Mouse (Mus musculus) ES-E14 (cell line): Measurements from ENCODE around the gene Shc3. TPM values are rescaled to one million over a fixed set of nuclear protein-coding genes. Genes with fewer than 3 reads are reported as not detected.

Source experiments
- DNase-seq: peaks from one replicate; pipeline ENCODE4 v3.0.0-alpha.2; 2013; ENCODE audit warnings: low read depth, low spot score
- H3K27ac ChIP-seq: 2 replicates; pipeline ENCODE4 v1.5.1; 2012; ENCODE audit warnings: low read depth, mild to moderate bottlenecking, low read length, moderate library complexity, mixed read lengths; ENCODE audit not compliant: poor library complexity, insufficient read depth, severe bottlenecking
- H3K36me3 ChIP-seq: 2 replicates; pipeline ENCODE4 v1.6.1; 2012; ENCODE audit warnings: mild to moderate bottlenecking, low read length, moderate library complexity, mixed read lengths; ENCODE audit not compliant: control insufficient read depth, poor library complexity, insufficient read depth, severe bottlenecking
- H3K4me1 ChIP-seq, 2 experiments: fragments of 150-350 bp in 1 of 2; sonication (generic) in 1 of 2; 2 replicates each; pipeline ENCODE4 v1.6.1; 2012; ENCODE audit warnings: low read length in 2 of 2, mild to moderate bottlenecking in 1 of 2, mixed read lengths in 1 of 2; ENCODE audit not compliant: control insufficient read depth in 2 of 2, insufficient read depth in 2 of 2, poor library complexity in 1 of 2
- H3K4me3 ChIP-seq, 2 experiments: fragments of 150-350 bp in 1 of 2; sonication (generic) in 1 of 2; 2 replicates each; pipeline ENCODE4 v1.5.1; 2012; ENCODE audit warnings: low read length in 2 of 2, low read depth in 1 of 2, mild to moderate bottlenecking in 1 of 2, mixed read lengths in 1 of 2; ENCODE audit not compliant: insufficient read depth in 1 of 2, poor library complexity in 1 of 2, severe bottlenecking in 1 of 2
- H3K9ac ChIP-seq: 2 replicates; pipeline ENCODE4 v1.6.1; 2012; ENCODE audit warnings: low read depth, mild to moderate bottlenecking, low read length, mixed read lengths; ENCODE audit not compliant: poor library complexity, insufficient read depth, severe bottlenecking
- H3K9me3 ChIP-seq: fragments of 150-350 bp; sonication (generic); 2 replicates; pipeline ENCODE4 v1.6.1; 2012; ENCODE audit warnings: low read depth, mild to moderate bottlenecking, low read length; ENCODE audit not compliant: control insufficient read depth, insufficient read depth
- CHD2 ChIP-seq: IDR thresholded peaks from 2 replicates; pipeline ENCODE4 v1.6.1; 2014; ENCODE audit warnings: mild to moderate bottlenecking, low read depth, low read length, inconsistent platforms
- HCFC1 ChIP-seq: IDR thresholded peaks from 2 replicates; pipeline ENCODE4 v1.6.1; 2012; ENCODE audit warnings: low read length, inconsistent platforms, borderline replicate concordance; ENCODE audit not compliant: insufficient read depth
- MAFK ChIP-seq: IDR thresholded peaks from 2 replicates; pipeline ENCODE4 v1.6.1; 2014; ENCODE audit warnings: mild to moderate bottlenecking, low read depth, low read length, inconsistent platforms; ENCODE audit not compliant: insufficient read depth
- ZC3H11A ChIP-seq: IDR thresholded peaks from 2 replicates; pipeline ENCODE4 v1.6.1; 2012; ENCODE audit warnings: low read depth, mild to moderate bottlenecking, inconsistent platforms, low read length, borderline replicate concordance
- ZNF384 ChIP-seq: IDR thresholded peaks from 2 replicates; pipeline ENCODE4 v1.6.1; 2012; ENCODE audit warnings: low read depth, low read length, inconsistent platforms
- in situ Hi-C, 2 experiments: fragments of 600-800 bp; cut with MboI; formaldehyde crosslinking; loops; one replicate each; pipeline ENCODE4 v1.15.1; 2025; ENCODE audit warnings: low sequenced_read_pairs in 2 of 2, inconsistent platforms in 1 of 2; ENCODE audit not compliant: unreplicated experiment in 2 of 2
- total RNA-seq: library from RNA; depleted of rRNA; stranded (reverse); fragments of 300-350 nt; gene quantifications from 2 replicates; pipeline ENCODE4 v1.2.3, GENCODE M21; 2012

The Shc3 gene
- total RNA-seq, 1 experiment: 1.4 TPM

DNA sequence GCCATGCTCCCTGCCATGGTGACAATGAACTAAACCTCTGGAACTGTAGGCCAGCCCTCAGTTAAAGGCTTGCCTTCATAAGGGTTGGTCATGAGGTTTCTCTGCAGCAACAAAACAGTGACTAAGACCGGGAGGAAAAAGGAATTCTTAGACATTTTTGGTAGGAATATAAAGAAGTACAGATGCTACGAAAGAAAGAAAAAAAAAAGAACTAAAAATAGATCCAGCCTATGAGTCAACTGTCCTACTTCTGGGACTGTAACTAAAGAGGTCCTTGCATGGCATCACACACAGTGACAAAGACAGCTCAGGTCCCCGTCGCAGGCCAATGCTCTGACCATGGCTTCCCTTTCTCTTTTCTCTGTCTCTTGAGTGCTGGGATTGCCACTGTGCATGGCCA lies 164.7 kb downstream of the Shc3 start:
- Histone ChIP-seq H3K9ac (no peak overlapping the region), H3K36me3 (no peaks in the 10 kb centered on the region), H3K27ac (no peak overlapping the region), H3K4me3 (no peak overlapping the region), H3K9me3 (no peaks in the 10 kb centered on the region), H3K4me1 (peaks cover 10 to 15% of the 10 kb centered on the region in 2 experiments; a peak in 3 of 4 replicates)
- in situ Hi-C loops: loop anchor here in 1 of 2 experiments (25.0 kb wide), 1 partner anchor 217 kb away; no protein-coding TSS in a partner anchor
- no peak for TF ChIP-seq MAFK
- no peak for TF ChIP-seq ZNF384
- TF ChIP-seq CHD2: no peak
- TF ChIP-seq ZC3H11A: no peak
- TF ChIP-seq HCFC1: no peak
- DNase-seq: no peak

DNA sequence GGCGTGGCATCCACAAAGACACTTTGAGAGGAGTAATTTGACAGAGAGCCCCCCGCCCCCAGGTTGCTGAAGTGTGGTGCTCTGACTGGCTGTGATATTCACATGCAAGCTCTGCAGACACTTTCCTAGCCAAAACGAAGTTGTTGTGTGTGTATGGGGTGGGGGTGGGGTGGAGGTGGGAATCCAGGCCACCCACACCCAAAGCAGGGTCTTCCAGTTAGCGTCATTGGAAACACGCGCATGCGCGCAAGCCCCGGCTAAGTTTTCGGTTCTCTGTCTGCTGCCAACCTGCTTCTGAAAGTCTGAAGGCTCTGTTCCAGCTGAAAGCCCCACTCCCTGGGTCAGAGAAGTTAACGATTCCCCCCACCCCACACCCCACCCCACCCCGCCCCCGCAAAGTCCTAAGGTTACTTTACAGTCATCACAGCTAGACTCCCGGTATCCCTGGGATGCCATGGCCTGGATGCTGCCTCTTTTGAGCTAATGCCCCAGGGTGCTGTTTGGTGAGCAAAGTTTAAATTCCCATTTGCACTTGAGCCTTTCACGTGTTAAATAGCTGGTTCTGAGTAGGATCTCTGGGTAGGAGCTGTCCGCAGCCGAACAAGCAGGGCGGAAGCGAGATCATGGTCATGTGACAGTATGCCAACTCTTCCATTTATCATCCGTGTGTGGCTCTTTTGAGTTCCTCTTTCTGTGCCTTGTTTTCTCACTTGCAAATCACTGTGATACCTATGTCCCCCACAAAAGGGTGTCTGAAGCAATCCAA lies 168.3 kb downstream of the Shc3 start:
- Histone ChIP-seq H3K4me3 (peak overlapping the region in 1 of 2 experiments; percentile 19; a peak in 3 of 4 replicates), H3K9ac (peak overlapping the region; percentile 58; the same call in 1 of the 2 replicates), H3K27ac (no peak overlapping the region; the same call in 1 of the 2 replicates), H3K36me3 (no peaks in the 10 kb centered on the region), H3K4me1 (peaks cover 2 to 15% of the 10 kb centered on the region in 2 experiments; a peak in 2 of 4 replicates), H3K9me3 (no peaks in the 10 kb centered on the region)
- in situ Hi-C loops: loop anchor here in 1 of 2 experiments (25.0 kb wide), 1 partner anchor 214 kb away; no protein-coding TSS in a partner anchor
- DNase-seq: no peak
- TF ChIP-seq ZNF384 (no peak), MAFK (no peak), HCFC1 (no peak), ZC3H11A (no peak), CHD2 (no peak)

DNA sequence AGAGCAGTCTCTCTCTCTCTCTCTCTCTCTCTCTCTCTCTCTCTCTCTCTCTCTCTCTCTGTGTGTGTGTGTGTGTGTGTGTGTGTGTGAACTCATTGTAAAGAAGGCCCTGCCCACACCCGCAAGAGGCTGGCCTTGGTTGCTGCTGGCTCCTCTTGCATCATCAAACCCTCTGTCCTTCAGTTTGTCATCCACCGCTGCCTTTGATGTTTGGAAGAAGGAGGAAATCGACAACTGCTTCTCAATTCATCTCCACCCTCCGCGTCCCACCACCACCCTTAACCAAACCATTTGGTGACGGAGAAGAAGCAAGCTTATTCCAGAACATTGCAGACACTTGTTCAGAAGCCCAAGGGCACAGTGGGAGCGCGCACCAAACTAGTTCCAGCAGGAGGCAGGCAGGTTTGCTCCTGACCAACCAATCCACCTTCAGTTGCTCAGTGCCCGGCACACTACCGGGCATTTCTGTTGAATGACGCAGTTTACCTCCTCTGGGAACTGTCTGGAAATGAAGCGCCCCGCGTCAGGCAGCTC lies 169.0 kb downstream of the Shc3 start:
- H3K4me1 ChIP-seq: peaks cover 2 to 15% of the 10 kb centered on the region in 2 experiments; a peak in 2 of 4 replicates
- peak overlapping the region in 1 of 2 experiments; percentile 19; a peak in 3 of 4 replicates for H3K4me3 ChIP-seq
- no peaks in the 10 kb centered on the region for H3K36me3 ChIP-seq
- no peak overlapping the region for H3K9ac ChIP-seq
- TF ChIP-seq HCFC1 (no peak), CHD2 (no peak), MAFK (no peak), ZC3H11A (no peak), ZNF384 (no peak)
- peak; percentile 53 for DNase-seq
- no peaks in the 10 kb centered on the region for H3K9me3 ChIP-seq
- H3K27ac ChIP-seq: no peak overlapping the region
- in situ Hi-C loops: loop anchor here in 1 of 2 experiments (25.0 kb wide), 1 partner anchor 213 kb away; no protein-coding TSS in a partner anchor

DNA sequence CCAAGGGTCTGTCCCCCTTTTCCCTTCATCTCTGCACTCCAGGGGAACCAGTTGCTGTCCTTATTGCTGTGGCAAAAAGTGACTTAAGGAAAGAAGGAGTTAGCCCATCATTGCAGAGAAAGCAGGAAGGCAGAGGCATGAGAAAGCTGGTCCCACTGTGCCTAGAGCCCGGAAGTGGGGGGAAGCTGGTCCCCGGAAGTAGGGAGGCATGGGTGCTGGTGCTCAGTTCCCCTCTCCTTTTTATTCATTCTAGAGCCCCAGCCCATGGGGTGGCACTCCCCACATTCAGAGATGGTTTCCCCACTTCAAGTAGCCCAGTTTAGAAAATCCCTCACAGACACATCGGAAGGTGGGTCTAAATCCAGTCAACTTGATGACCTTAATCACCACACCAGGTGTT lies 169.7 kb downstream of the Shc3 start:
- Histone ChIP-seq H3K9ac (no peak overlapping the region), H3K4me3 (no peak overlapping the region), H3K27ac (no peak overlapping the region), H3K9me3 (no peaks in the 10 kb centered on the region), H3K36me3 (no peaks in the 10 kb centered on the region), H3K4me1 (peaks cover 2 to 15% of the 10 kb centered on the region in 2 experiments; a peak in 2 of 4 replicates)
- TF ChIP-seq ZC3H11A (no peak), CHD2 (no peak), HCFC1 (no peak), ZNF384 (no peak), MAFK (no peak)
- no peak for DNase-seq
- in situ Hi-C loops: no loop called here
